Comparison of ENCODE assay signal across 9 mouse cellular contexts in the genomic region with DNA sequence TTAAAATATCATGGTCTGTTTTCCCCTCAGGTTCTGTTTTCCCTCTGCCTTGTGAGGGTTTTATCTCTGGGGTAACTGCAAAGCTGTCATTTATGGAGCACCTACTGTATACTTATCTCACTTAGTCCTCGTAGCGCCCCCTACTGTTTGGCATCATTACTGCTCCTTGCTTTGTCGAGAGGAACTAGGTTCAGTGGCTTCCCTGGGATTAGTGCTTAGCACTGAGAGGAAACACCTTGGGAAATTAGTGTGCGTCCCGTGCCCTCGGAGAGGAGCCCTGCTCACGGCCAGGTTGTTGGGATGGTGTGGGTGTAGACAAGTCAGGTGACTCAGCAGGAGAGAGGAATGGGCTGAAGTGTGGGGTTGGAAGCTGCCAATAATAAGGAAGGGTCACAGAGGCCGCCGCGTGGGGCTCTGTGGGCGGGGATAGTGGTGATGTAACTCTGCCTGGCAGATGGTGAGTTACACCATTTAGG. TPM values are rescaled to one million over a fixed set of nuclear protein-coding genes. Genes with fewer than 3 reads are reported as not detected.
DNase-seq lines count a peak whose midpoint lies in the region; ATAC-seq and TF ChIP-seq lines count a peak whose summit lies in the region.
"Had no signal": no experiment of that assay in that cellular context is flagged by ENCODE, and none has a peak within 500 bp of the region (broad histone marks: within the 10 kb centered on the region; RNA-seq: fewer than 3 reads in every experiment).

No protein-coding gene starts in this region.

- ATAC-seq in CD4-positive, CD25-positive, alpha-beta regulatory T cell, adult 4 months: peak; percentile 64
- ATAC-seq in common myeloid progenitor, adult 5-6 weeks (replicated peaks; ENCODE audit: low read depth, poor library complexity, severe bottlenecking): peak; percentile 64
- no peak for ATAC-seq in stomach, embryonic 16.5 days (ENCODE audit: insufficient read depth, low FRiP score)

- peak overlapping the region; percentile 27 for H3K4me3 ChIP-seq in gastrocnemius, adult 2 months
- H3K4me3 ChIP-seq in stomach, embryonic 16.5 days (replicated peaks; ENCODE audit: low read length): no peak overlapping the region
- H3K4me3 ChIP-seq: embryonic facial prominence, embryonic 12.5 days had no signal

- H3K36me3 ChIP-seq in stomach, embryonic 16.5 days (ENCODE audit: control insufficient read depth, insufficient read depth, low read length): no peaks in the 10 kb centered on the region
- H3K36me3 ChIP-seq: embryonic facial prominence, embryonic 12.5 days had no signal

- DNase-seq in gastrocnemius, adult 2 months: peak; percentile 66
- no peak for DNase-seq in gastrocnemius, adult 8-10 months (ENCODE audit: low spot score in 2 of 2)
- peak; percentile 80 for DNase-seq in induced T-regulatory cell, adult 2 months (ENCODE audit: low read depth)
- DNase-seq in lung, postnatal 14 days: peak; percentile 75
- DNase-seq in frontal cortex, postnatal 25 days (ENCODE audit: low spot score in 2 of 2): no peak

- no peaks in the 10 kb centered on the region for H3K9me3 ChIP-seq in stomach, embryonic 16.5 days (replicated peaks; ENCODE audit: control insufficient read depth, low read length)
- H3K9me3 ChIP-seq: embryonic facial prominence, embryonic 12.5 days had no signal

- peak overlapping the region; percentile 96 for H3K27ac ChIP-seq in gastrocnemius, adult 2 months
- H3K27ac ChIP-seq in stomach, embryonic 16.5 days (ENCODE audit: low read length): 0 out of 2 replicates have a peak overlapping the region, but pooled peaks have one; percentile 58

- peaks cover 60% of the 10 kb centered on the region for H3K4me1 ChIP-seq in stomach, embryonic 16.5 days (ENCODE audit: control insufficient read depth, insufficient read depth, low read length)

- no peak overlapping the region for H3K9ac ChIP-seq in stomach, embryonic 16.5 days (ENCODE audit: low read length)
- H3K9ac ChIP-seq: embryonic facial prominence, embryonic 12.5 days had no signal

- TF ChIP-seq CTCF in gastrocnemius, adult 2 months (IDR thresholded peaks at IDR 0.05): peak; percentile 65

- H3K4me2 ChIP-seq in stomach, embryonic 16.5 days (ENCODE audit: low read depth, low read length): peak overlapping the region; percentile 17; the same call in 1 of the 2 replicates
- H3K4me2 ChIP-seq: embryonic facial prominence, embryonic 12.5 days had no signal

- 24% methylated on average over 11 of the region's 11 CpGs for WGBS in stomach, embryonic 16.5 days

- no peaks in the 10 kb centered on the region for H3K27me3 ChIP-seq in stomach, embryonic 16.5 days (ENCODE audit: control insufficient read depth, insufficient read depth, low read length)
- H3K27me3 ChIP-seq: embryonic facial prominence, embryonic 12.5 days had no signal

- intact Hi-C loops in gastrocnemius, adult 2 months (cut with DNase I): no loop called here

RNA-seq across cellular contexts. Expression of a gene that starts 54.9 kb away (rescaled TPM):
- 100 to 1,000 TPM; 156 to 204 TPM for total RNA-seq in gastrocnemius, adult 2 months (2021)
- total RNA-seq in gastrocnemius, adult 8-10 months (2022): 100 to 1,000 TPM; 133 to 200 (median 169) TPM
- 10 to 100 TPM in 1 of 2 experiments, 1 to 10 TPM in 1; 8.9 to 10.7 TPM for polyA plus RNA-seq in CD4-positive, CD25-positive, alpha-beta regulatory T cell, adult 4 months (2017; shearing (Covaris generic))
- 25.4 and 32.3 TPM in 2 replicates for total RNA-seq in common myeloid progenitor, adult 5-6 weeks (2017)
- polyA plus RNA-seq in stomach, embryonic 16.5 days (2015; fragmentation: Nextera tagmentation; extraction: Ambion mirVana): 24.1 and 25.1 TPM in 2 replicates

Comparison
In these comparisons a context has a peak if more than half of its experiments do, and no peak if none do; other contexts are left out.
1. DNase-seq: peak in gastrocnemius, adult 2 months (single experiment), induced T-regulatory cell, adult 2 months (single experiment) and lung, postnatal 14 days (single experiment); none in gastrocnemius, adult 8-10 months (0 of 2) and frontal cortex, postnatal 25 days (0 of 2).